15 mouse cellular contexts compared by ENCODE assay signal in genomic region chr6:128112605-128113004, GRCm38 (mm10). TPM values are rescaled to one million over a fixed set of nuclear protein-coding genes. Genes with fewer than 3 reads are reported as not detected.
A peak's percentile ranks its signal among the peaks of the same experiment; 100 is the strongest.
DNase-seq lines count a peak whose midpoint lies in the region; ATAC-seq lines count a peak whose summit lies in the region.
"Had no signal": no experiment of that assay in that cellular context is flagged by ENCODE, and none has a peak within 500 bp of the region (broad histone marks: within the 10 kb centered on the region; RNA-seq: fewer than 3 reads in every experiment).

No protein-coding gene starts in this region.

- no peaks in the 10 kb centered on the region for H3K36me3 ChIP-seq in hindbrain, embryonic 11.5 days (ENCODE audit: control insufficient read depth, insufficient read depth, low read length)
- no peaks in the 10 kb centered on the region for H3K36me3 ChIP-seq in hindbrain, embryonic 16.5 days (ENCODE audit: control insufficient read depth, insufficient read depth, low read length)
- no peaks in the 10 kb centered on the region for H3K36me3 ChIP-seq in neural tube, embryonic 13.5 days
- no peaks in the 10 kb centered on the region for H3K36me3 ChIP-seq in neural tube, embryonic 15.5 days

- peak; percentile 41 for DNase-seq in embryo, embryonic 9.5 days (ENCODE audit: extremely low spot score)
- no peak for DNase-seq in embryo, embryonic 10 days (ENCODE audit: low spot score)
- no peak for DNase-seq in hindbrain, embryonic 11.5 days (ENCODE audit: low spot score)
- peak; percentile 60 for DNase-seq in yolk sac, embryonic 10.5 days (ENCODE audit: low spot score)
- DNase-seq in right cerebral cortex, adult 2 months (ENCODE audit: low spot score in 2 of 2), result no peak
- DNase-seq: cerebellum, adult 11-12 months; gastrocnemius, postnatal 10 days; right cerebral cortex, adult 18-20 months; thymus, postnatal 4 days had no signal

- H3K4me2 ChIP-seq in hindbrain, embryonic 11.5 days (replicated peaks; ENCODE audit: low read depth, low read length), result no peak overlapping the region
- no peak overlapping the region for H3K4me2 ChIP-seq in hindbrain, embryonic 16.5 days (ENCODE audit: low read length)
- no peak overlapping the region for H3K4me2 ChIP-seq in neural tube, embryonic 13.5 days
- no peak overlapping the region for H3K4me2 ChIP-seq in neural tube, embryonic 15.5 days
- H3K4me2 ChIP-seq: liver, embryonic 11.5 days had no signal

- ATAC-seq in hindbrain, embryonic 11.5 days (ENCODE audit: low FRiP score), result 0 out of 2 replicates have a peak, but pooled peaks have one; percentile 23
- ATAC-seq in hindbrain, embryonic 16.5 days, result no peak
- ATAC-seq in neural tube, embryonic 13.5 days (ENCODE audit: low read depth), result no peak
- ATAC-seq in neural tube, embryonic 15.5 days (ENCODE audit: low FRiP score), result no peak
- ATAC-seq: inflammation-experienced regulatory T-cells, adult 6 months; lung, postnatal 0 days had no signal

- H3K27me3 ChIP-seq in hindbrain, embryonic 11.5 days (ENCODE audit: control insufficient read depth, insufficient read depth, low read length), result no peaks in the 10 kb centered on the region
- no peaks in the 10 kb centered on the region for H3K27me3 ChIP-seq in hindbrain, embryonic 16.5 days (replicated peaks; ENCODE audit: control insufficient read depth, insufficient read depth, low read length)
- no peaks in the 10 kb centered on the region for H3K27me3 ChIP-seq in neural tube, embryonic 13.5 days
- no peaks in the 10 kb centered on the region for H3K27me3 ChIP-seq in neural tube, embryonic 15.5 days (replicated peaks)

- H3K27ac ChIP-seq in hindbrain, embryonic 11.5 days (ENCODE audit: low read depth, low read length), result 0 out of 2 replicates have a peak overlapping the region, but pooled peaks have one; percentile 42
- no peak overlapping the region for H3K27ac ChIP-seq in hindbrain, embryonic 16.5 days (ENCODE audit: low read depth, low read length)
- H3K27ac ChIP-seq in neural tube, embryonic 13.5 days (replicated peaks), result peak overlapping the region; percentile 28
- H3K27ac ChIP-seq in neural tube, embryonic 15.5 days (replicated peaks), result no peak overlapping the region

- no peaks in the 10 kb centered on the region for H3K9me3 ChIP-seq in hindbrain, embryonic 11.5 days (ENCODE audit: control insufficient read depth, low read length)
- no peaks in the 10 kb centered on the region for H3K9me3 ChIP-seq in hindbrain, embryonic 16.5 days (ENCODE audit: control insufficient read depth, low read length)
- H3K9me3 ChIP-seq in neural tube, embryonic 13.5 days, result no peaks in the 10 kb centered on the region
- no peaks in the 10 kb centered on the region for H3K9me3 ChIP-seq in neural tube, embryonic 15.5 days (replicated peaks)

- 14% methylated on average over 3 of the region's 3 CpGs for WGBS in hindbrain, embryonic 11.5 days
- 13% methylated on average over 1 of the region's 3 CpGs for WGBS in hindbrain, embryonic 16.5 days
- WGBS in neural tube, embryonic 13.5 days, result 25% methylated on average over 3 of the region's 3 CpGs
- 23% methylated on average over 3 of the region's 3 CpGs for WGBS in neural tube, embryonic 15.5 days

- no peak overlapping the region for H3K4me3 ChIP-seq in hindbrain, embryonic 11.5 days (ENCODE audit: low read depth, low read length)
- H3K4me3 ChIP-seq in hindbrain, embryonic 16.5 days (ENCODE audit: low read length), result no peak overlapping the region
- H3K4me3 ChIP-seq in neural tube, embryonic 13.5 days, result no peak overlapping the region
- H3K4me3 ChIP-seq in neural tube, embryonic 15.5 days (replicated peaks), result no peak overlapping the region

- no peak overlapping the region for H3K9ac ChIP-seq in hindbrain, embryonic 11.5 days (ENCODE audit: low read depth, low read length)
- no peak overlapping the region for H3K9ac ChIP-seq in hindbrain, embryonic 16.5 days (ENCODE audit: low read depth, low read length)
- no peak overlapping the region for H3K9ac ChIP-seq in neural tube, embryonic 13.5 days
- H3K9ac ChIP-seq in neural tube, embryonic 15.5 days (replicated peaks), result no peak overlapping the region

- peaks cover 8% of the 10 kb centered on the region for H3K4me1 ChIP-seq in hindbrain, embryonic 11.5 days (replicated peaks; ENCODE audit: control insufficient read depth, insufficient read depth, low read length)
- H3K4me1 ChIP-seq in hindbrain, embryonic 16.5 days (ENCODE audit: control insufficient read depth, insufficient read depth, low read depth, low read length), result peaks cover 18% of the 10 kb centered on the region
- H3K4me1 ChIP-seq in neural tube, embryonic 13.5 days (replicated peaks), result peaks cover 66% of the 10 kb centered on the region
- peaks cover 36% of the 10 kb centered on the region for H3K4me1 ChIP-seq in neural tube, embryonic 15.5 days

RNA-seq across cellular contexts. Expression of gene Tspan9, which starts 30.8 kb away (rescaled TPM):
- polyA plus RNA-seq in hindbrain, embryonic 11.5 days (2014; fragmentation: Nextera tagmentation; extraction: Ambion mirVana), result 46.2 and 48.9 TPM in 2 replicates
- polyA plus RNA-seq in hindbrain, embryonic 16.5 days (2015; fragmentation: Nextera tagmentation; extraction: Ambion mirVana), result 62.6 and 66.8 TPM in 2 replicates
- polyA plus RNA-seq in neural tube, embryonic 13.5 days (2015; fragmentation: Nextera tagmentation; extraction: Ambion mirVana), result 38.5 and 43.5 TPM in 2 replicates
- polyA plus RNA-seq in neural tube, embryonic 15.5 days (2015; fragmentation: Nextera tagmentation; extraction: Ambion mirVana), result 48.3 and 63.2 TPM in 2 replicates

Comparison
In these comparisons a context has a peak if more than half of its experiments do, and no peak if none do; other contexts are left out.
1. DNase-seq: peak in embryo, embryonic 9.5 days (single experiment) and yolk sac, embryonic 10.5 days (single experiment); none in embryo, embryonic 10 days (single experiment), hindbrain, embryonic 11.5 days (single experiment) and right cerebral cortex, adult 2 months (0 of 2).
2. H3K27ac ChIP-seq: peak in hindbrain, embryonic 11.5 days (single experiment) and neural tube, embryonic 13.5 days (single experiment); none in hindbrain, embryonic 16.5 days (single experiment) and neural tube, embryonic 15.5 days (single experiment).